8 mouse cellular contexts compared by ENCODE assay signal in genomic region chr14:60633961-60634864, GRCm38 (mm10). TPM values are rescaled to one million over a fixed set of nuclear protein-coding genes. Genes with fewer than 3 reads are reported as not detected.
DNase-seq lines count a peak whose midpoint lies in the region; ATAC-seq lines count a peak whose summit lies in the region.

Gene Spata13, plus strand, starts transcription at chr14:60634001.

- H3K27me3 ChIP-seq in intestine, embryonic 15.5 days (replicated peaks) = no peaks in the 10 kb centered on the region; the same call in 1 of the 2 replicates
- no peaks in the 10 kb centered on the region for H3K27me3 ChIP-seq in midbrain, embryonic 11.5 days (ENCODE audit: control insufficient read depth, insufficient read depth, low read length)

- H3K4me2 ChIP-seq in intestine, embryonic 15.5 days (replicated peaks) = peak within 1 kb of the TSS; percentile 97
- peak within 1 kb of the TSS; percentile 79 for H3K4me2 ChIP-seq in midbrain, embryonic 11.5 days

- H3K9me3 ChIP-seq in intestine, embryonic 15.5 days = no peaks in the 10 kb centered on the region
- no peaks in the 10 kb centered on the region for H3K9me3 ChIP-seq in midbrain, embryonic 11.5 days (ENCODE audit: control insufficient read depth, low read length)

- peaks cover 19% of the 10 kb centered on the region for H3K4me1 ChIP-seq in intestine, embryonic 15.5 days (replicated peaks)
- peaks cover 35% of the 10 kb centered on the region for H3K4me1 ChIP-seq in midbrain, embryonic 11.5 days (ENCODE audit: control insufficient read depth, insufficient read depth, low read length)

- peak; percentile 96 for DNase-seq in adrenal gland, postnatal 10 days
- peak; percentile 87 for DNase-seq in embryo, embryonic 11.5 days (ENCODE audit: low read depth, low spot score)
- DNase-seq in gastrocnemius, postnatal 4 days (ENCODE audit: low spot score in 2 of 2) = peak; percentile 59 to 81
- peak; percentile 33 to 58 for DNase-seq in left cerebral cortex, postnatal 36 days (ENCODE audit: low spot score in 2 of 2)
- DNase-seq in midbrain, embryonic 11.5 days (ENCODE audit: low spot score, missing footprints) = peak; percentile 100
- DNase-seq in skeletal muscle tissue, adult 2 months (ENCODE audit: low read depth, low spot score) = peak; percentile 32
- no peak for DNase-seq in adipocyte (ENCODE audit: low spot score)

- intact Hi-C loops in left cerebral cortex, postnatal 36 days (cut with DNase I) = loop anchor here (10.0 kb wide), 1 partner anchor 51 kb away; no protein-coding TSS in a partner anchor

- H3K9ac ChIP-seq in intestine, embryonic 15.5 days = peak within 1 kb of the TSS; percentile 64
- H3K9ac ChIP-seq in midbrain, embryonic 11.5 days (ENCODE audit: low read length) = peak within 1 kb of the TSS; percentile 75

- no peaks in the 10 kb centered on the region for H3K36me3 ChIP-seq in intestine, embryonic 15.5 days
- H3K36me3 ChIP-seq in midbrain, embryonic 11.5 days (ENCODE audit: control insufficient read depth, insufficient read depth, low read length) = no peaks in the 10 kb centered on the region

- ATAC-seq in intestine, embryonic 15.5 days = peak; percentile 96
- ATAC-seq in midbrain, embryonic 11.5 days (ENCODE audit: low FRiP score) = peak; percentile 93

- WGBS in intestine, embryonic 15.5 days = under 1% methylated on average over 50 of the region's 50 CpGs
- under 1% methylated on average over 50 of the region's 50 CpGs for whole genome bisulfite sequencing in midbrain, embryonic 11.5 days

- peak within 1 kb of the TSS; percentile 64 for H3K4me3 ChIP-seq in intestine, embryonic 15.5 days (replicated peaks)
- H3K4me3 ChIP-seq in midbrain, embryonic 11.5 days (ENCODE audit: low read depth, low read length) = peak within 1 kb of the TSS; percentile 80

- peak within 1 kb of the TSS; percentile 73 for H3K27ac ChIP-seq in intestine, embryonic 15.5 days
- peak within 1 kb of the TSS; percentile 84 for H3K27ac ChIP-seq in midbrain, embryonic 11.5 days (ENCODE audit: low read depth, low read length)

RNA-seq across cellular contexts. Expression of gene Spata13, which starts in this region (rescaled TPM):
- 100 to 1,000 TPM in 1 of 2 experiments, 10 to 100 TPM in 1; 79.0 to 103 TPM for total RNA-seq in adrenal gland, postnatal 10 days (2021)
- total RNA-seq in gastrocnemius, postnatal 4 days (2021) = 10 to 100 TPM; 18.9 to 19.6 TPM
- 21.4 and 22.4 TPM in 2 replicates for polyA plus RNA-seq in intestine, embryonic 15.5 days (2015; fragmentation: Nextera tagmentation; extraction: Ambion mirVana)
- 10 to 100 TPM; 10.4 to 20.6 TPM for total RNA-seq in left cerebral cortex, postnatal 36 days (2021)
- 61.0 and 66.0 TPM in 2 replicates for polyA plus RNA-seq in midbrain, embryonic 11.5 days (2014; fragmentation: Nextera tagmentation; extraction: Ambion mirVana)
